ENCODE assay signal across 8 mouse cellular contexts in genomic region chr15:99723120-99723514, GRCm38 (mm10). TPM values are rescaled to one million over a fixed set of nuclear protein-coding genes. Genes with fewer than 3 reads are reported as not detected.
DNase-seq lines count a peak whose midpoint lies in the region; ATAC-seq and TF ChIP-seq lines count a peak whose summit lies in the region.

No protein-coding gene starts in this region.

- H3K9ac ChIP-seq in hindbrain, embryonic 14.5 days, result 0 out of 2 replicates have a peak overlapping the region, but pooled peaks have one; percentile 14
- no peak overlapping the region for H3K9ac ChIP-seq in neural tube, embryonic 12.5 days

- ATAC-seq in hindbrain, embryonic 14.5 days (ENCODE audit: low FRiP score), result no peak
- no peak for ATAC-seq in neural tube, embryonic 12.5 days (ENCODE audit: low FRiP score, low read depth)

- H3K4me1 ChIP-seq in hindbrain, embryonic 14.5 days (replicated peaks; ENCODE audit: control insufficient read depth, insufficient read depth, low read length), result peaks cover 29% of the 10 kb centered on the region
- peaks cover 30% of the 10 kb centered on the region for H3K4me1 ChIP-seq in neural tube, embryonic 12.5 days

- H3K27me3 ChIP-seq in hindbrain, embryonic 14.5 days (ENCODE audit: control insufficient read depth, insufficient read depth, low read length), result no peaks in the 10 kb centered on the region
- H3K27me3 ChIP-seq in neural tube, embryonic 12.5 days (replicated peaks), result no peaks in the 10 kb centered on the region

- peak overlapping the region; percentile 94 for H3K27ac ChIP-seq in left cerebral cortex, adult 2 months
- H3K27ac ChIP-seq in hindbrain, embryonic 14.5 days, result peak overlapping the region; percentile 56; the same call in 1 of the 2 replicates
- H3K27ac ChIP-seq in neural tube, embryonic 12.5 days, result 0 out of 2 replicates have a peak overlapping the region, but pooled peaks have one; percentile 26

- WGBS in hindbrain, embryonic 14.5 days, result 48% methylated on average over 10 of the region's 10 CpGs
- 62% methylated on average over 10 of the region's 10 CpGs for WGBS in neural tube, embryonic 12.5 days

- intact Hi-C loops in left cerebral cortex, adult 2 months (cut with DNase I), result no loop called here

- no peaks in the 10 kb centered on the region for H3K9me3 ChIP-seq in hindbrain, embryonic 14.5 days (ENCODE audit: control insufficient read depth, low read length)
- H3K9me3 ChIP-seq in neural tube, embryonic 12.5 days, result no peaks in the 10 kb centered on the region

- no peak for TF ChIP-seq CTCF in left cerebral cortex, adult 2 months (IDR thresholded peaks at IDR 0.05)

- H3K36me3 ChIP-seq in hindbrain, embryonic 14.5 days (replicated peaks; ENCODE audit: control insufficient read depth, insufficient read depth), result peaks cover 42% of the 10 kb centered on the region
- H3K36me3 ChIP-seq in neural tube, embryonic 12.5 days, result peaks cover 47% of the 10 kb centered on the region

- DNase-seq in adrenal gland, postnatal 10 days, result peak; percentile 40
- DNase-seq in adrenal gland, postnatal 4 days (ENCODE audit: low spot score in 2 of 2), result no peak
- no peak for DNase-seq in left cerebral cortex, adult 2 months (ENCODE audit: extremely low spot score in 1 of 2, low spot score in 2 of 2)
- no peak for DNase-seq in left cerebral cortex, adult 11 months (ENCODE audit: low spot score)
- no peak for DNase-seq in hindbrain, embryonic 14.5 days (ENCODE audit: low spot score)
- DNase-seq in layer of hippocampus, adult 9-11 months, result no peak
- DNase-seq in retina, postnatal 1 day, result no peak

- no peak overlapping the region for H3K4me3 ChIP-seq in left cerebral cortex, adult 2 months
- H3K4me3 ChIP-seq in hindbrain, embryonic 14.5 days (replicated peaks; ENCODE audit: low read length), result no peak overlapping the region
- no peak overlapping the region for H3K4me3 ChIP-seq in neural tube, embryonic 12.5 days

- H3K4me2 ChIP-seq in hindbrain, embryonic 14.5 days (replicated peaks), result no peak overlapping the region
- no peak overlapping the region for H3K4me2 ChIP-seq in neural tube, embryonic 12.5 days (replicated peaks)

RNA-seq across cellular contexts. Expression of gene Cox14, which starts 2.3 kb away (rescaled TPM):
- 100 to 1,000 TPM; 178 to 185 TPM for total RNA-seq in adrenal gland, postnatal 10 days (2021)
- 100 to 1,000 TPM; 171 to 192 TPM for total RNA-seq in adrenal gland, postnatal 4 days (2021)
- total RNA-seq in left cerebral cortex, adult 2 months (2021), result 100 to 1,000 TPM; 113 to 123 TPM
- polyA plus RNA-seq in hindbrain, embryonic 14.5 days (2014; fragmentation: Nextera tagmentation; extraction: Ambion mirVana), result 182 and 202 TPM in 2 replicates
- polyA plus RNA-seq in neural tube, embryonic 12.5 days (2016; fragmentation: Nextera tagmentation; extraction: Ambion mirVana), result 169 and 170 TPM in 2 replicates

RNA-seq across cellular contexts. Expression of gene Gpd1, which starts 5.8 kb away (rescaled TPM):
- 1,000 to 10,000 TPM; 1,543 to 1,818 TPM for total RNA-seq in adrenal gland, postnatal 10 days (2021)
- total RNA-seq in adrenal gland, postnatal 4 days (2021), result 100 to 1,000 TPM; 259 to 304 TPM
- total RNA-seq in left cerebral cortex, adult 2 months (2021), result 100 to 1,000 TPM in 1 of 2 experiments, 10 to 100 TPM in 1; 90.7 to 100 TPM
- polyA plus RNA-seq in hindbrain, embryonic 14.5 days (2014; fragmentation: Nextera tagmentation; extraction: Ambion mirVana), result 2.0 and 2.2 TPM in 2 replicates
- 0.97 and 1.4 TPM in 2 replicates for polyA plus RNA-seq in neural tube, embryonic 12.5 days (2016; fragmentation: Nextera tagmentation; extraction: Ambion mirVana)

RNA-seq across cellular contexts. Expression of gene Gm17349, which starts 17.8 kb away (rescaled TPM):
- 10 to 100 TPM; 10.9 to 24.6 TPM for total RNA-seq in adrenal gland, postnatal 10 days (2021)
- total RNA-seq in adrenal gland, postnatal 4 days (2021), result 10 to 100 TPM; 34.8 to 45.6 TPM
- 10 to 100 TPM in 1 of 2 experiments, 1 to 10 TPM in 1; 5.3 to 11.7 TPM for total RNA-seq in left cerebral cortex, adult 2 months (2021)
- polyA plus RNA-seq in hindbrain, embryonic 14.5 days (2014; fragmentation: Nextera tagmentation; extraction: Ambion mirVana), result not detected in 2 replicates
- not detected in 2 replicates for polyA plus RNA-seq in neural tube, embryonic 12.5 days (2016; fragmentation: Nextera tagmentation; extraction: Ambion mirVana)

RNA-seq across cellular contexts. Expression of gene Smarcd1, which starts 21.2 kb away (rescaled TPM):
- 10 to 100 TPM; 47.1 to 49.6 TPM for total RNA-seq in adrenal gland, postnatal 10 days (2021)
- 100 to 1,000 TPM in 1 of 2 experiments, 10 to 100 TPM in 1; 94.9 to 103 TPM for total RNA-seq in adrenal gland, postnatal 4 days (2021)
- total RNA-seq in left cerebral cortex, adult 2 months (2021), result 100 to 1,000 TPM; 157 to 163 TPM
- 93.2 and 107 TPM in 2 replicates for polyA plus RNA-seq in hindbrain, embryonic 14.5 days (2014; fragmentation: Nextera tagmentation; extraction: Ambion mirVana)
- polyA plus RNA-seq in neural tube, embryonic 12.5 days (2016; fragmentation: Nextera tagmentation; extraction: Ambion mirVana), result 142 and 146 TPM in 2 replicates

RNA-seq across cellular contexts. Expression of gene Cers5, which starts 49.6 kb away (rescaled TPM):
- total RNA-seq in adrenal gland, postnatal 10 days (2021), result 10 to 100 TPM; 35.9 to 41.6 TPM
- 10 to 100 TPM; 54.3 to 57.0 TPM for total RNA-seq in adrenal gland, postnatal 4 days (2021)
- total RNA-seq in left cerebral cortex, adult 2 months (2021), result 10 to 100 TPM; 32.3 to 34.7 TPM
- 78.5 and 89.3 TPM in 2 replicates for polyA plus RNA-seq in hindbrain, embryonic 14.5 days (2014; fragmentation: Nextera tagmentation; extraction: Ambion mirVana)
- polyA plus RNA-seq in neural tube, embryonic 12.5 days (2016; fragmentation: Nextera tagmentation; extraction: Ambion mirVana), result 65.6 and 67.3 TPM in 2 replicates

Comparison
In these comparisons a context has a peak if more than half of its experiments do, and no peak if none do; other contexts are left out.
1. RNA of gene Gpd1, which starts 5.8 kb away (total RNA-seq): 1,543 to 1,818 TPM in adrenal gland, postnatal 10 days; 259 to 304 TPM in adrenal gland, postnatal 4 days and 90.7 to 100 TPM in left cerebral cortex, adult 2 months; every median in the first group is over 4 times any median in the second.
2. H3K27ac ChIP-seq: peak in every context shown above with its lines; median percentile 94 in left cerebral cortex, adult 2 months; 56 in hindbrain, embryonic 14.5 days; 26 in neural tube, embryonic 12.5 days.